Mouse (Mus musculus): Measurements from ENCODE around the gene Syt2.

The Syt2 gene

DNA sequence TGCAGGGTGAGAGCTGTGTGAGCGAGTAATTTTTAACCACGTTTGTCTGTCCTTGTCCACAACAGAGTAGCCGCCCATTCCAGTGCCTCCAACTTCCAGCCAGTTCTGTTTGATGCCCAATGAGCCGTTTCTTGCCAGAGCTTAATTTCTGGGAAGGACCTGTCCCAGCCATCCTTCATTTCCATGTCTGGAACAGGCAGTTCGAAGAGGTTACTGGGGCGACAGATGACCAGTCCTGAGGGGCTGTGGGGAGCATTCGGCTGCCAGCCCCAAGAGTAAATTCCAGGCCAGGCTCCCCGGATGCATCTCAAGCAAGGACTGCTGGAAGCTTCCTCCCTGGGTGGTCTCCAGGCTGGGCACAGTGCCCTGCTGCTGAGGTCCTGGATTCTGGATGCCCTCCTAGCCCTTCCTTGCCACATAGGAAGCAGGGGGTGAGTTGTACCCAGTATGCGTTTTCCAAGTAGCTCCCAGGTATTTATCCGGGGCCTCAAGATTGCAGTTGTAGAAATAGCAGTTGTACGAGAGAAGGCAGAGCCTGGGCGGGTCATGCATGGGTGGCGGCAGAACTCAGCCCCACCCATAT is 4.9 kb downstream of the Syt2 start:
- DNase-seq (ENCODE audit: low spot score) = no peak

DNA sequence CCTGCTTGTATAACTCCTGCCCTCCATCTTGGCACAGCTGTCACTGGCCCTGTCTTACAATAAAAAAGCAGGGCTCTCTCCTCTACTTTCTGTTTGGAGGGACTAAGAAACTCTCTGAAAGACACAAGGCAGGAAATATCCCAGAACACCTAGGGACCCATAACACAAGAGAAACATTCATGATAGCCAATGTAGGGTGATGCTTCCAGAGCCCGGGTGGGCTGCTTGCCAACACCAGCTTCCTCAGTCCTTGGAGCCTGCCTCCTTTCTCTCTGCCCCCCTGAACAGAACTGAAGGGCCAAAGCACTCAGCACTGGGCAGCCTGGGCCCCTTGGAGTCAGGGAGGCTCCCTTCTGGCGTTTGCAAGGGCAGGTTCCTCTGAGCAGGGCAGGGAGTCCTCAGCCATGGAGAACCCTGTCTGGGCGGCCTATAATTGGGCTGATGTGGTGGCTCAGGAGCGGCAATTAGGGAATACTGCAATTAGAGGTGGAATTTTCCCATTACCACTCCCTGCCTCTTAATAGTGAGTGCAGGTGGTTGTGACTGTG is 5.4 kb downstream of the Syt2 start:
- peak; percentile 27 for DNase-seq (ENCODE audit: low spot score)

DNA sequence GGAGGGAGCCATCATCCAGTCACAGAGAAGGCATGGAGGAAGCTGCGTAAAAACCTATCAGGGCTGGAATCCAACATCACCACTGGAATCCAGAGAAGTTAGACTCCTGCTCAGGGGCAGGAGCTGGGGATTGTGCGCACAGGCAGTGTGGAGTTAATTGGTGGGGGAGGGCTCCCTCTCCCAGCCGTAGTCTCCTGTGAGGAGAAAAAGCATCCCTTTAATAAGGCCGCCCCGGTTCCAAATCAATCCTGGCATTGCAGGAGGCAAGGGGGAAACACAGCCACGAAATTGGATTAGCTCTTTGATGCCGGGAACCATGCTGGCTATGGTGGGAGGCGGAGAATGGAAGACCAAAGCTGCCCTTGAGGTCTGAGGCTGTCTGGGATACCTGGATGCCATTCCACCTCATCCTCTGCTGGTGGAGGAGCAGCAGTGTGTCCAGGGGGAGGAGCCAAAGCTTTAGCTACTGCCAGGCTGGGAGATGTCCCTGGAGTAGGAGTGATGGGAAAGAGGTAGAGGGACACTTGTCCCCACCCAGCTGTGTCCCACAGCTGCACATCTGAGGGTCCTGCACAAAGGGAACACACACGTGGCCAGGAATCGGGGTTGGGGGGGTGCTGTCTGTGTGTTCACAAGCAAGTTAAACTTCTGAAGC is 7.3 kb downstream of the Syt2 start:
- DNase-seq (ENCODE audit: low spot score) = no peak

DNA sequence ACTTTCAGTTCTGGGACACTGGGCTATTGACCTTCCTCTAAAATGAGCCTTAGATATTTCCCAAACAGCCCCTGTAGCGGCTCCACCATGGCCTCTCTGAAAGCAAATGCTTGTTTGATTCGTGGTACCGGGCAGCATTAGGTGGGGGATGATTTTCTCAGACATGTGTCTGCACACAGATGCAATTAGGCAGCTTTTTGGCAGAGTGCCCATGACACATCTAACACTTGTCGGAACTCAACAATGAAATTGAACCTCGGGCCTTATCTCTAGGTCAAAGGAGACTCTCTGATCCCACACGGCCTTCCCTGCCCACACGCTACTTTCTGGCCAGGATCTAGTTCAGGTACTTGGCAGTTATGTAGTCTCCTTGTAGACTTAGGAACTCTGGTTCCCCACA is 12.4 kb downstream of the Syt2 start:
- DNase-seq (ENCODE audit: low spot score) = no peak

DNA sequence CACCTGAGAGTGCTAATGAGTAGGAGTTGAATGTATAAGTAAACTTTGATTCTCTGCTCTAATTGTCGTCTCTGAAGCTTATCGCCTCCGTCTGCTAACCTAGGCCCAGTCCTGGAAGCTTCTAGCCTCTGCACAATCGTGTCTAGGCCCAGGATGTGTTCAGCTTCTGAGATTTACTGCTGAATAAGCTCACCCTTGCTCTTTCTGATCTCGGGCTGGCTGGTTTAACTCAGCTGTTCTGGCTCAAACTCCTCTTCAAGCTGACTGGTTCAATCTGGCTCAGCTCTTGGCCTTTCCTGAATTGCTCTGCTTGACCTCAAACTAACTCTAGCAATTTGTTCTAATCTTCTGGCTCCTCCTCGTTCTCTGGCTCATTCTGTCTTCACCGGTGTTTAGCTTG is 13.7 kb downstream of the Syt2 start:
- DNase-seq (ENCODE audit: low spot score) = no peak

DNA sequence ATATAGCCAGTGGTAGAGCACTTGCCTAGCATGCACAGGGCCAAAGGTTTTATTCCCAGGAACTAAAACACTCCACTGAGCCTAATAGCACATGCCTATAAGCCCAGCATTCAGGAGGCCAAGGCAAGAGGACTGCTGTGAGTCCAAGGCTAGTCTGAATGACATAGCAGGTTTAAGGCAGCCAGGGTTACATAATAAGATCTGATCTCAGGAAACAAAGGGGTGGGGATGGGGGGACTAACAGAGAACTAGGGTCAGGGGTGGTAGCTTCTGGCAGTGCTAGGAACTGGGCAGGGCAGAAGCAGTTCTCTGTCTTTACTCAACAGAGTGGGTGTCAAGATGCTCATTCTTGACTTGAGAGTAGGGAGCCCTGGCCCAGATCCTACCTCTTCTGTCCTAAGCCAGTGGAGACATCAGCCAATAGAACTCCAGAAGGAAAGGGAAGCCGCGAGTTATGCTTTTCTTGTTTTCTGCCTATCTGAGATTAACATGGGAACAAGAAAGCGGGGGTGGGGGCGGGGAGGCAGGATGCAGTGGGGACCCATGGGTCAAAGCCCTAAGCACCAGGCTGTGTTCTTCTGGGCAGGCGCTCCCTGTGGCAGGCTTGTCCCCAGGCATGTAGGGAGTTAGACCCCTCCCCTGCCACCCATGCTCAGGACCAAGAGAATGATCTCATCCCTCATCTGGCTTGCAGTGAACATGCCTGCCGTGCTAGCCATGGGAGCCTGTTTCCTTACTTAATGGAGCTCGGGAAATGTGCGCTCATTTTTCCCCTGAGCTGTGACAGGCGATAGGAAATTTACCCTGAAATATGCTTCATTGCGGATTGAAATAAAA is 25.0 kb downstream of the Syt2 start:
- no peak for DNase-seq (ENCODE audit: low spot score)

DNA sequence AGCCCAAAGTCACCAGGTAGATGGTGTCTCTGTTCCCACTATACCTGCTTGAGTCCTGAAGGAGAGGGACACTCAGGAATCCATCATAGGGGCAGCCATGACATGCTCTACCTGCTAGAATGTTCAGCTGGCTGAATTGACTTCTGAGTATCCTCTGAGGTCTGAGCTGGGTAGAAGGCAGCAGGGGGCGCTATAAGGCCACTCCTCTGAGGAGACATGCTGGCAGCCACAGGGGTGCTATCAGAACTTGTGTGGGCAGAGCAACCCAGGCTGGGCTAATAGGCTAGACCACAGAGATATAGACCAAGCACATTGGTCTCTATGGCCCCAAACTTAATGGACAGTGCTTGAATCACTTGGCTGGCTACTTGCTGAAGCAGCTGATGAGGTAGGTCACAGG is 27.8 kb downstream of the Syt2 start:
- peak; percentile 23 for DNase-seq (ENCODE audit: low spot score)

DNA sequence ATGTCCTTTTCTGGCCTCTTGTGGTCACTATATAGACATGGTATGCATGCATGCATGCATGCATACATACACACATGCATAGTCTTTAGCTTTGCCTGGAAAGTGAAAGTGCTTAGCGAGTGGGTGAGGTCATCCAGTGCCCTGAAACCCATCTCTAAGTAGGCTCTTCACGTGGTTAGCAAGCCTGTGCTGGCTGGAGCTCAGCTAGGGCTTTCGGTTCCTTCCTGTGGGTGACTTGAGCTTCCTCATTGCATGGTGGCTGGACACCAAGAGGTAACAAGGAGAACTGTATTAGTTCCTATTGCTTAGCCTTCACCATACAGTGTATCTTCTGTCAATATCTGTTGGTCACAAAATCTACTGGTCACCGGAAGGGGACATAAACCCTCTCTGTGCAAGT is 33.0 kb downstream of the Syt2 start:
- no peak for DNase-seq (ENCODE audit: low spot score)

DNA sequence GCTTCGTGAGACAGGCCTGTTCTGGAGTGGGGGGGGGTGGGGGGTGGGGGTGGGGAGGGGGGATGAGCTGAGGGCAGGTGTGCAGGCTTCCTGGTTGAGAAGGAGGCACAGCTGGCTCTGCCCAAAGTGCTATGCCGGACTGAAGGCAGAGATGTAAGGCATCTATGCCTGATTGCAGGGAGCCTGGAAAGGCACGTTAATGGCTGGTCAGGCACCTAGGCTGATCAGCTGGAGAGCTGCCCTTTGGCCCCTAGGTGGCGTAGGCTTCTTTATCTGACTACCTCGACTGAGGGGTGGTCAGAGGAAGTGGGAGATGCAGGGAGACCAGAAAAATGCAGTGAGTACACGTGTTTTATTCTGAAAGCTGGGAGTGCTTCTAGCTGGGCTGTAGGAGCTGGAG is 34.1 kb downstream of the Syt2 start:
- no peak for DNase-seq (ENCODE audit: low spot score)

DNA sequence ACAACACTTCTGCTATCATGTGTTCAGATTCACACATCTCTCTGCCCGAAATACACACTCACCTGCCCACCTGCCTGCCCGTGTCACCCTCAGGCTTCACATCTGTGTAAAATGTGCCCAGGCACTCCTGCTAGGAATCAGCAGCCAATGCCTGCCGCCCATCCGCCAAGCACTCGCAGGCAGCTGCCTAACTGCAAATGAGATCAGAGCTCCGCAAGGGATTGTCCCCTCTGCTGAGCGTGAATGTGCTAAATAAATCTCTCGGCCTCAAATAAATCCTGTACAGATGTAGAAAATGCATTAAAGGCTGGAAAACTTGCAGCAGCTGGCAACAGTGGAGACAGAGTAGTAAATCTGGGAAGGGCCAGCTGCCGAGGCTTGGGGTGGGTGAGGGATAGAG is 36.0 kb downstream of the Syt2 start:
- DNase-seq (ENCODE audit: low spot score) = no peak

DNA sequence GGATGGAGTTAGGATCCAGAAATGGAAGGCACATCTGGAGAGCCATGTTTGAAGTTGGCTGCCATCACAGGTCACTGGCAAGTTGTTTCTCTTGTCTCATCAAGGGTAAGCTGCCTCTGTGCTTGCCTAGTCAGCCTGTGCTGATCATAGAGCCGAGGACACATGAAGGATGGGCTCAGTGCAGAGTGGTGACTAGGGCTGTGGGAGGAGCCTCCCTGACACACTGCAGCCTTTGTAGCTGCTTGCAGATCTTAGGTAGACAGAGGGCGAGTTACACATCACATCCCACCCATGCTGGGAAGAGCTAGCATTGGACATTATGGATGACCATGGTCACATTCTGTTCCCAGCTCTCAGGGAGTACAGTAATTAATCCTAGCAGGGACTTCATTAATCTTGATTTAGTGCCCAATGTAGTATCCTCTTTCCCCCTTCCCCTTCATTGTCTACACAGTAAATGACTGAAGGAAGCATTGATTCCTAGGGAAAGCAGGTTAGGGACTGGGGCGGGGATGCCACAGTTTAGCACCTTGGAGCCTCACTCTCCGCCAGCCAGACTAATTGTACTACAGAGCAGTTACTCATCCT is 40.5 kb downstream of the Syt2 start:
- no peak for DNase-seq (ENCODE audit: low spot score)

DNA sequence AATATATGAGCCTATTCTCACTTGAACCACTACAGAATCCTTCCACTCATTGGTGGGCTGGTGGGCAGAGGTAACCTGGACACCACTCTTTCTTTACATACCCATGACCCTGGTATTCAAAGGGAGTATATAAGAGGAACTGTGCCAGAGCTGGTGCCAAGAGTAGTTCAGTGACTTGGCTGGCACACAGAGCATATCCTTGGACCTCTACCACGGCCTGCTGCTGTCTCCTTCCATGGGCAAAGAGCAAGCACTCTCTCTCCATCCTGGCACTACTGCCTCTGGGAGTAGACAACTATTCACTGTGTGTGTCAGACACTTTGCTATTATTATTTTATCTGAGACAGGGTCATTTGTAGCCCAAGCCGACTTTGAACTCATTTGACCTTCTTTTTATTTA is 49.8 kb downstream of the Syt2 start:
- no peak for DNase-seq (ENCODE audit: low spot score)

DNA sequence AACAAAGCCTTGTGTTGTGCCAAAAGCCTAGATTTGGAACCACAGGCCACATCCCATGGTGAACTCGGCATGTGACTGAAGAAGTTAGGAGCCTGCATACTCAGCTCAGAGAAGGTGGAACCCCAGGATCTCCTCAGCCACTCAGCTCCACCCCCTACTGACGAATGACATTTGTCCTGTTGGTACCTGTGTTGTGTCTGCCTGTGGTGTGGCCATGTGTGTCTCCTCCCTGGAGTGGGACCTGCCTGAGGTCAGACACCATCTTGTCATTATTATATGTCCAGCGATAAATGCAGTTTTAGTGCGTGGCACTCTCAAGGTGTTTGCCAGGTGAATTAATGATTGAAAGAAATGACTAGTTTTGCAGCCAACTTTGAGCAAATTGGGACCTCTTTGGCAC is 50.6 kb downstream of the Syt2 start:
- no peak for DNase-seq (ENCODE audit: low spot score)

DNA sequence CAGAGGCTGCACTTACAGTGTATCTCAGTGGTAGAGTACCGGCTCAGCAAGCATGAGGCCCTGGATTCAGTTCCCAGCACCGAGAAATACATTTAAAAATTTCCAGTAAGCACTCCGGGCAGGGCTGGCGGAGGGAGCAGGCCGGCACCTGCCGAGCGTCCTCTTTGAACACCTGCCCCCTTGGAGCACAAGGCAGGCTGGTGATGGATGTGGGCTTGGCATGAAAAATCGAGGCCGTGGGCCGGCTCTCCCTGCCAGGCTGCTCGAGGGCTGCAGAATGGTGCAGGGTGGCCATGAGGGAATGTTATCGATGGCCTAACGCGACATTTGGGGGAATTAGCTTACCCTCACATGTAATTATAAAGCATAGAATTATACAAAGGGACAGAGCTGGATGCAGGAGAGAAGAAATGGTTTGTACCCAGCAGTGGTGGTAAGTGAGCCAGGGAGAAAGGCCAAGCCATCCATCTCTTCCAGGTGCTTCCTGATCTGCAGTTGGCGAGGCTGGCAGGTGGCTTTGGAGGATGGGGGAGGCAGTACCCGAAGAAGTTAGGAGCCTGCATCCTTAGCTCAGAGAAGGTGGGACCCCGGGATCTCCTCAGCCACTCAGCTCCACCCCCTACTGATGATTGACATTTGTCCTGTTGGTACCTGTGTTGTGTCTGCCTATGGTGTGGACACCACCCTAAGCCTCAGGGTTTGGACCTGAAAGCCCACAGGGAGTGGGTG is 51.2 kb downstream of the Syt2 start:
- DNase-seq (ENCODE audit: low spot score) = no peak

DNA sequence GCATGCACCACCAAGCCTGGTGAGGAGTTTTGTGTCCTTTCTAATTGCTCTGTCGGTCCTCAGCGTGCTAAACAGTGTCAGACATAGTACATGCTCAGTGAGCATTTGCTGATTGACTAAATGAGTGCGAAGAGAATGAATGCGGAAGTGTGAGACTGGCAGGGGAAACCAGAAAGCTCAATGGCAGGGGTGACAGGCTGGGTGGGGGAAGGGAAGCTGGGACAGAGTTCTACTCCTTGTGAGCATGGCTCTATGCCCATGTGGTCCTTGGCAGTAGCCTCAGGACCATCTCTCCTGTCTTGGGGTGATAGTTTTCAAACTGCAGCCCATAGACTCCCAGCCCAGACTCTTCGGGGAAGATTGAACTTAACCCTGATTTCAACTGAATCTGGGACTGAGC is 52.0 kb downstream of the Syt2 start:
- DNase-seq (ENCODE audit: low spot score) = no peak

DNA sequence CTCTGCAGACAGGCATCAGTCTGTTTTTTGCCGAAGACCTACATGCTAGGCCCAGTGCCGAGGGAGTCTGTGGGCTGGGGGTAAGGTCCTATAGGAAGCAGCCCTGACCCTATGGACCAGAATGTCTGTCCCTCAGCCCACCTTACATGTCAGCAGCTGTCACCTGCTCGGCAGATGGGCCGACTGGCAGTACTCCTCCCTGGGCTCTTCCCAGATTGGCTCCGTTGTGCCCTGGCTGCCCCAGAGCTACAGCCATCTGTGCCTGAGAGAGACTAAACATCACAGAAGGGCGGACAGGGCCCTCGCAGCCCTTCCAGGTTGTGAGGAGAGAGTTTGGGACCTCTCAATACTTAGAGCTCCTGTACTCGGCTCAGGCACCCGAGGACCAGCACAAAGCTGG is 52.9 kb downstream of the Syt2 start:
- no peak for DNase-seq (ENCODE audit: low spot score)

DNA sequence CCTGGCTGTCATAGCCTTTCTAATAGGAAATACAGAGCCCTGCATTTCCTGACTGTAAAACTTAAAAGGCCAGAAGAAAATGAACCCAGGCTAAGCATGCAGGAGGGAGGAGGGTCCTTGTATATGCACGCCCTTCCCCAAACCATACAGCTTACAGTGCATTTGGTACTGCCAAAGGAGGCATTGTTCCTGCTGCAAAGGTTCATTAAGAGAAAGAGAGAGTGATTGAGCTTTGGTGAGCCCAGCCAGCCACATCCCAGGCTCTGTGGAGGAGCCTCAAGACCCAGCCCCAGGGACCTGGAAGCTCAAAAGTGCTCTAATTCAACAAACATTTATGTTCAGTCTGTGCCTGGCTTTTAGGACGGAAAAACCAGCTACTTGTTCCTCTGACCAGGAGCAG is 53.7 kb downstream of the Syt2 start:
- DNase-seq (ENCODE audit: low spot score) = no peak

DNA sequence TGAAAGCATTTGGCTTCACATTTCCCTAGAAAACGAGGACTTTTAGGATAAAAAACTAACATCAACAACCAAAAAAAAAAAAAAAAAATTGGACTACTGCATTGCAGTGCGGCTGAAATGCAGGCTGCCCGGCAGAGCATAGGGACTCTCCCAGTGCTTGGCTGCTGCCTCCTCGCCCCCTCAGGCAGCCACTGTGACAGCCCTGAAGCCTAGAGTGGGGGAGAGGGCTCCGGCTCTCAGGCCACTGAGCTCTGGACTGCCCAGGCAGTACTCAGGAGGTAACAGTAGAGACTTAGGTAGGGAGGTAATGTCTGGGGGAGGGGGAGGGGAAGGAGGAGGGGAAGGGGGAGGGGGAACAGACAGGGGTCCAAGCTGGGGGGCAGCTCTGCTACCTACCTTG is 54.2 kb downstream of the Syt2 start:
- DNase-seq (ENCODE audit: low spot score) = no peak

DNA sequence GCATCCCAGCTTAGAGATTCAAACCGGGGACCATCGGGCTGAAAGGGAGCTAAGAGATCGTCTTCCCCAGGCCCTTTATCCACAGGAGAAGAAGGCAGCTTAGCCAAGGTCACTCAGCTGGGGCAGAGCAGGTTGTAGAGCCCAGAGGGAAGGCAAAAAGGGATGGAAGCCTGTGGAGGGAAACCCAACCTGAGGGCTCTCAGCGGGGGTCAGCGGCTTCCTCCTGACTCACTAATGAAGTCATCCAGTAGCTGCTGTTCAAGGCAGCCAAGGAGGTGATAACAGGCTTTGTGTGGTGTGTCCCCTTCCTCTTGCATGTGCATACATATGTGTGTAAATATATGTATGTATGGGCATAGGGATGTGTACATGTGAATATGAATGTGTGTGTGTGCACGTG is 54.7 kb downstream of the Syt2 start:
- no peak for DNase-seq (ENCODE audit: low spot score)

DNA sequence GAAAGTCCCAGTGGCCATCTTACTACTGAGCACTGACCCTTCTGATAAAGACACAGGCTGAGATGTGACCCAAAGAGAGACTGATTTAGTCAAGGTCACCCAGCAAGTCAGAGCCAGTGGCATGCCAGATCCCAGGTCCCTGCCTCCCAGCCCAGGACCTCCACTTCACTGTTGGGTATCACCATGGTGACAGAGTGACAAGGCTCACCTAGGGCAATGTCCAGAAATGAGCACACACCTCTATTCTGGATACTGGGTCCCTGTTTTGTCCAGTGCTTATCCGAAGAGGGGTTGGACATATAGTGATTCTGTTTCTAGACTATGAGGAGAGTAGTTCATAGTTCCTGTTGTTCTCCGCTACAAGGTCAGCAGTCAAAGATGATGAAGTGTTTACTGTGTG is 56.8 kb downstream of the Syt2 start:
- DNase-seq (ENCODE audit: low spot score) = no peak

DNA sequence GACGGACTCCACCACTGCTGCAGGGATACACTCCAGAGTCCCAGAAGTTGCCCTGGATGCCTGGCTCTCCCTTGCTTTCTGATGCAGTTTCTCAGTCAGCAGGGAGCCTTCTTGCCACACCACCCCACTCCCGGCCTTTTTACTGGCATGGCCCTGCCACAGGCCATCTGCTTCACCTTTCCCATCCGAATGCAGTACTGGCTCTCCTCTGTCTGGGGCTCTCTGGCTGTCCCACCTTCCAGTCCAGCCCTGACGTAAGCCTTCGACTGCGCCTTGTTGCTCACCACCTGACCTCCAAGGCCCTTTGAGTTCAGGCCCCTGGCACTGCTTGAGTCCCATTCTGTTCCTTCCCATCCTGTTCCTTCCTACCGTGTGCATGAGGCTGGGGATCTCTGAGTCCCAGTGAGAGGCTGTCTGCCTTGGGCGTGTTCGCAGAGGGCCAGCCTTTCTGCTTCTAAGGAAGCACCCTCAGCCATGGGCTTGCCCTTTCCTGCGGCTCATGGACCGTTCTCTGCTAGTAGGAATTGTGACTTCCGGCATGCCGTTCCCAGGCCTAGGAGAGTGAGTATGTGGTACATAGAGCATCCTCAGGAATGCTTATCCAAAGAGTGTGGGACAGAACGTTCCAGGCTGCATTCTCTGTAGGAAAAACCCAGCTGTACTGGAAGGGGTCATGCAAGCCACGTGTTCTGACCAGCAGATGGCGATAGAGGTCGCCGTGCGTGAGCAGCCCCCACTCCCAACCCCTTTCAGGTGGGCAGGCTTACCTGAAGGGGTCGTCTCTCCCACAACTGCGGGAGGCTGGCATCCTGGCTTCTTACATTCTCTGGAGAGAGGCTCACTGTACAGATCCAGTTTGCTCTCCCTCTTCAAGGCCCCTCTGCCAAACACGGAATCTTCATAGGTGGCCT is 58.2 kb downstream of the Syt2 start:
- DNase-seq (ENCODE audit: low spot score) = no peak

Measured in ovary, postnatal 36 days (tissue).